9 mouse cellular contexts compared by ENCODE assay signal in genomic region chr4:105316478-105317206, GRCm38 (mm10).
DNase-seq lines count a peak whose midpoint lies in the region; ATAC-seq and TF ChIP-seq lines count a peak whose summit lies in the region.
"Had no signal": no experiment of that assay in that cellular context is flagged by ENCODE, and none has a peak within 500 bp of the region (broad histone marks: within the 10 kb centered on the region; RNA-seq: fewer than 3 reads in every experiment).

No protein-coding gene starts in this region.

- no peaks in the 10 kb centered on the region for H3K27me3 ChIP-seq in heart, adult 2 months (ENCODE audit: control insufficient read depth, insufficient read depth, low read length)
- H3K27me3 ChIP-seq in megakaryocyte, embryonic 14.5 days (replicated peaks), result peaks cover 3% of the 10 kb centered on the region
- H3K27me3 ChIP-seq in forebrain, embryonic 14.5 days (replicated peaks; ENCODE audit: control insufficient read depth, insufficient read depth, low read length), result no peaks in the 10 kb centered on the region

- H3K4me3 ChIP-seq in heart, adult 2 months, result no peak overlapping the region
- no peak overlapping the region for H3K4me3 ChIP-seq in ES-E14 (ENCODE audit: insufficient read depth in 1 of 2, low read depth in 1 of 2, low read length in 2 of 2, poor library complexity in 1 of 2, severe bottlenecking in 1 of 2)
- peak overlapping the region; percentile 85 for H3K4me3 ChIP-seq in megakaryocyte, embryonic 14.5 days (replicated peaks)
- H3K4me3 ChIP-seq in forebrain, embryonic 14.5 days (ENCODE audit: low read depth, low read length), result no peak overlapping the region

- intact Hi-C loops in heart, adult 2 months (cut with DNase I), result loop anchor here (2.0 kb wide), 1 partner anchor 158 kb away; no protein-coding TSS in a partner anchor
- intact Hi-C loops in heart, postnatal 25 days (cut with DNase I), result loop anchor here (5.0 to 10.0 kb wide), 3 partner anchors 94 to 598 kb away; no protein-coding TSS in a partner anchor

- no peak overlapping the region for H3K9ac ChIP-seq in heart, adult 2 months (ENCODE audit: low read depth, low read length)
- no peak overlapping the region for H3K9ac ChIP-seq in ES-E14 (ENCODE audit: insufficient read depth, low read depth, low read length, poor library complexity, severe bottlenecking)
- no peak overlapping the region for H3K9ac ChIP-seq in forebrain, embryonic 14.5 days (ENCODE audit: low read length)

- no peaks in the 10 kb centered on the region for H3K79me2 ChIP-seq in heart, adult 2 months (replicated peaks; ENCODE audit: control insufficient read depth, insufficient read depth, low read length)

- H3K4me1 ChIP-seq in heart, adult 2 months (ENCODE audit: control insufficient read depth, insufficient read depth, low read length), result peaks cover 15% of the 10 kb centered on the region
- H3K4me1 ChIP-seq in ES-E14 (ENCODE audit: control insufficient read depth in 2 of 2, insufficient read depth in 2 of 2, low read length in 2 of 2, poor library complexity in 1 of 2), result no peaks in the 10 kb centered on the region
- peaks cover 48% of the 10 kb centered on the region for H3K4me1 ChIP-seq in megakaryocyte, embryonic 14.5 days
- H3K4me1 ChIP-seq in forebrain, embryonic 14.5 days (ENCODE audit: control insufficient read depth, insufficient read depth, low read length), result no peaks in the 10 kb centered on the region

- 41% methylated on average over 12 of the region's 12 CpGs for WGBS in heart, adult 2 months
- WGBS in forebrain, embryonic 14.5 days, result 83% methylated on average over 12 of the region's 12 CpGs

- H3K36me3 ChIP-seq in heart, adult 2 months (ENCODE audit: control insufficient read depth, insufficient read depth, low read length), result no peaks in the 10 kb centered on the region; the same call in 1 of the 2 replicates
- no peaks in the 10 kb centered on the region for H3K36me3 ChIP-seq in ES-E14 (ENCODE audit: control insufficient read depth, insufficient read depth, low read length, poor library complexity, severe bottlenecking)
- H3K36me3 ChIP-seq in megakaryocyte, embryonic 14.5 days (replicated peaks; ENCODE audit: low read length), result no peaks in the 10 kb centered on the region
- H3K36me3 ChIP-seq in forebrain, embryonic 14.5 days (ENCODE audit: control insufficient read depth, insufficient read depth, low read length), result no peaks in the 10 kb centered on the region

- H3K4me2 ChIP-seq in forebrain, embryonic 14.5 days (ENCODE audit: low read length), result no peak overlapping the region

- peak; percentile 95 for ATAC-seq in granulocyte monocyte progenitor cell, adult 5-6 weeks (replicated peaks; ENCODE audit: poor library complexity, severe bottlenecking)
- ATAC-seq in forebrain, embryonic 14.5 days, result no peak

- peak; percentile 52 to 65 for DNase-seq in heart, adult 2 months
- no peak for DNase-seq in heart, postnatal 25 days (ENCODE audit: low spot score)
- DNase-seq in ES-E14 (ENCODE audit: low read depth, low spot score), result peak; percentile 39
- DNase-seq in thymus, postnatal 4 days, result peak; percentile 69
- no peak for DNase-seq in forebrain, embryonic 14.5 days (ENCODE audit: low spot score)
- no peak for DNase-seq in Muller cell, postnatal 12 days (ENCODE audit: inconsistent ontology term)

- H3K27ac ChIP-seq in heart, adult 2 months, result peak overlapping the region; percentile 64
- H3K27ac ChIP-seq in ES-E14 (ENCODE audit: insufficient read depth, low read depth, low read length, poor library complexity, severe bottlenecking), result no peak overlapping the region
- no peak overlapping the region for H3K27ac ChIP-seq in forebrain, embryonic 14.5 days (ENCODE audit: low read depth, low read length)
- H3K27ac ChIP-seq: macrophage had no signal

- H3K9me3 ChIP-seq in ES-E14 (ENCODE audit: control insufficient read depth, insufficient read depth, low read depth, low read length), result no peaks in the 10 kb centered on the region
- H3K9me3 ChIP-seq in megakaryocyte, embryonic 14.5 days, result no peaks in the 10 kb centered on the region
- no peaks in the 10 kb centered on the region for H3K9me3 ChIP-seq in forebrain, embryonic 14.5 days (replicated peaks; ENCODE audit: control insufficient read depth, low read length)

- TF ChIP-seq CTCF in heart, adult 2 months (IDR thresholded peaks at IDR 0.05), result peak; percentile 84

- in situ Hi-C loops in ES-E14 (cut with MboI; ENCODE audit: low sequenced_read_pairs in 2 of 2, unreplicated experiment in 2 of 2), result loop anchor here (10.0 kb wide), 1 partner anchor 162 kb away; the partner anchor contains the start of gene Plpp3 (in 2 of the 2)

- no peak for TF ChIP-seq EP300 in heart, adult 2 months (IDR thresholded peaks at IDR 0.05; ENCODE audit: insufficient read depth, low read depth, low read length)

- no peak for TF ChIP-seq POLR2A in heart, adult 2 months (IDR thresholded peaks at IDR 0.05; ENCODE audit: insufficient read depth, low read depth, low read length)

TF ChIP-seq in ES-E14, 5 proteins besides CTCF, POLR2A, EP300 and RAD21:
- TF ChIP-seq MAFK (IDR thresholded peaks at IDR 0.05; ENCODE audit: insufficient read depth, low read depth, low read length) (no peak), CHD2 (IDR thresholded peaks at IDR 0.05; ENCODE audit: low read depth, low read length) (no peak), HCFC1 (IDR thresholded peaks at IDR 0.05; ENCODE audit: borderline replicate concordance, insufficient read depth, low read length) (no peak), ZC3H11A (IDR thresholded peaks at IDR 0.05; ENCODE audit: borderline replicate concordance, low read depth, low read length) (0 out of 2 replicates have a peak, but pooled peaks have one; percentile 52), ZNF384 (IDR thresholded peaks at IDR 0.05; ENCODE audit: low read depth, low read length) (no peak)

Comparison
In these comparisons a context has a peak if more than half of its experiments do, and no peak if none do; other contexts are left out.
1. DNase-seq: peak in heart, adult 2 months (2 of 2), ES-E14 (single experiment) and thymus, postnatal 4 days (single experiment); none in heart, postnatal 25 days (single experiment), forebrain, embryonic 14.5 days (single experiment) and Muller cell, postnatal 12 days (single experiment).